Mouse (Mus musculus) B cell, adult 67 days (primary cell): ENCODE data around the gene Gm17571. TPM values are rescaled to one million over a fixed set of nuclear protein-coding genes. Genes with fewer than 3 reads are reported as not detected.

Experiments
- total RNA-seq, 2 experiments: library from RNA; stranded (reverse); gene quantifications; 4 replicates each; pipeline ENCODE4 v1.2.4; 2023

Gene Gm17571
- not detected for total RNA-seq

GRCm38 (mm10) chr9:13446703-13447285 lies at the start of gene Gm17571:
Gene Gm17571, minus strand, starts transcription at chr9:13446753.

Other genes starting within 250 kb of the Gm17571 start
- 10 to 100 TPM; 12.0 to 12.5 TPM for gene Jrkl, start 200.9 kb downstream of the Gm17571 start, total RNA-seq
- gene Ccdc82, start 199.8 kb downstream of the Gm17571 start, total RNA-seq, result 10 to 100 TPM; 57.0 to 64.5 TPM
- gene Maml2, start 148.8 kb downstream of the Gm17571 start, total RNA-seq, result 10 to 100 TPM; 32.8 to 36.6 TPM